Mouse (Mus musculus): ENCODE results near the gene Sort1. TPM values are rescaled to one million over a fixed set of nuclear protein-coding genes. Genes with fewer than 3 reads are reported as not detected.
A peak's percentile ranks its signal among the peaks of the same experiment; 100 is the strongest.

Gene Sort1
- polyA plus RNA-seq, 1 experiment from 2014 or later = 9.4 TPM

- Histone ChIP-seq H3K36me3 (no peaks in the 10 kb centered on the region), H3K27me3 (replicated peaks) (no peaks in the 10 kb centered on the region), H3K4me2 (replicated peaks) (no peak overlapping the region), H3K27ac (no peak overlapping the region), H3K4me3 (replicated peaks) (no peak overlapping the region), H3K4me1 (replicated peaks) (no peaks in the 10 kb centered on the region), H3K9me3 (no peaks in the 10 kb centered on the region), H3K9ac (no peak overlapping the region)
- ATAC-seq = no peak
- 81% methylated on average over 4 of the region's 4 CpGs for WGBS
These were observed 37.8 kb downstream of the Sort1 start for GRCm38 (mm10) chr3:108321671-108322070.

DNA sequence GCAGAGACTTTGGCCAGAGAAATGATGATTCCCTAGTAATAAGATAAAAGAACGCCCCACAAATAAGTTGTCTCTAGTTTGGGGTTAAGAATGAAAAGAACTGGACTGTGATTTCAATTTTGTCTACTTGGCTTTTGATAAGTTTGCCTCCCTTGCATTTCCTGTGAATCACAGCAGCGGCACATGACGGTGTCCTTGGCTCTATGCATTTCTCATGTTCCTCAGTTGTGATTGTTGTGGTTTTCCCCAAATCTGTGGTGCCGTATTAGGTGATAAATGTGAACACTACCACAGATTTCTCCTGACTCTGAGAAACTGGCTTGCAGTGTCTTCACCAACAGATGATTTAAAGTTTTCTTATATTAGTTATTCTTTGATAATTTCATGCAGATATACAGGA, 38.3 kb downstream of the Sort1 start:
- Histone ChIP-seq H3K4me2 (replicated peaks) (no peak overlapping the region), H3K9me3 (no peaks in the 10 kb centered on the region), H3K27me3 (replicated peaks) (no peaks in the 10 kb centered on the region), H3K4me3 (replicated peaks) (no peak overlapping the region), H3K36me3 (no peaks in the 10 kb centered on the region), H3K4me1 (replicated peaks) (no peaks in the 10 kb centered on the region), H3K27ac (no peak overlapping the region), H3K9ac (no peak overlapping the region)
- WGBS = 85% methylated on average over 4 of the region's 4 CpGs
- no peak for ATAC-seq

DNA sequence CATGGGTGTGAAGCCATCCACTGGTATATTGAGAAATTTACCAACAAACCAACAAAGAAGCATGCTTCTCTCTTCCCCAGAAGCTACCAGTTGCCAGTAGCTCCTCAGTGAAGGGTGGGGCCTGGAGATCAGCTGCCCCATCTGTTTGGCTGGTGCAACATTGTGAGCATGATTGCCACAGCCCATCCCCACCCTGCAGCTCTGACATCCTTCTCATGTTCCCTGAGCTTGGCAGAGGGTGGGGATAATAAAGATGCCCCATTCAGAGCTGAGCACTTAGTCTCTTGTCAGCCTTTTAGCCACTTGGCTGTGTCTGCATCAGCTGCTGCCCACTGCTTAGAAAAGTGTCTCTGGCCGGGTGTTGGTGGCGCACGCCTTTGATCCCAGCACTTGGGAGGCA, 39.1 kb downstream of the Sort1 start:
- H3K4me2 ChIP-seq (replicated peaks) = no peak overlapping the region
- no peaks in the 10 kb centered on the region for H3K36me3 ChIP-seq
- no peak overlapping the region for H3K27ac ChIP-seq
- H3K9ac ChIP-seq = no peak overlapping the region
- H3K4me1 ChIP-seq (replicated peaks) = no peaks in the 10 kb centered on the region
- ATAC-seq = no peak
- no peak overlapping the region for H3K4me3 ChIP-seq (replicated peaks)
- no peaks in the 10 kb centered on the region for H3K27me3 ChIP-seq (replicated peaks)
- H3K9me3 ChIP-seq = no peaks in the 10 kb centered on the region
- WGBS = 90% methylated on average over 3 of the region's 3 CpGs

DNA sequence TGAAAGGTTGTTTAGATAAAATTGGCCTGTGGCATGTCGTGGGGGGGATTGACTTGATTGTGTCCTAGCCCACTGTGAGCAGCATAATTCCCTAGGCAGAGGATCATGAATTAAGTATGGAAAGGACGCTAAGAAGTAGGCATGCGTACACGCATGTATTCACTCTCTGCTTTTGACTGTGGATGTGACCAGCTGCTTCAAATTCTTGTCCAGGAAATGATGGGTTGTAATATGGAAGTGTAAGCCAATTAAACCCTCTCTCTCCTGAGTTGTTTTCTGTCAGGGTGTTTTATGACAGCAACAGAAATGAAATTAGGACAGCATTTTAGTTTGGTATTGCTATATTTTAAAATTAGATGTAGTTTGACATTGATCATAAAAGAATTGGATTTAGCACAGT, 41.0 kb downstream of the Sort1 start:
- WGBS = 87% methylated on average over 4 of the region's 4 CpGs
- ATAC-seq = no peak
- Histone ChIP-seq H3K9me3 (no peaks in the 10 kb centered on the region), H3K27me3 (replicated peaks) (no peaks in the 10 kb centered on the region), H3K36me3 (no peaks in the 10 kb centered on the region), H3K4me1 (replicated peaks) (peaks cover 5% of the 10 kb centered on the region; the same call in 1 of the 2 replicates), H3K27ac (no peak overlapping the region), H3K4me2 (replicated peaks) (no peak overlapping the region), H3K4me3 (replicated peaks) (no peak overlapping the region), H3K9ac (no peak overlapping the region)

DNA sequence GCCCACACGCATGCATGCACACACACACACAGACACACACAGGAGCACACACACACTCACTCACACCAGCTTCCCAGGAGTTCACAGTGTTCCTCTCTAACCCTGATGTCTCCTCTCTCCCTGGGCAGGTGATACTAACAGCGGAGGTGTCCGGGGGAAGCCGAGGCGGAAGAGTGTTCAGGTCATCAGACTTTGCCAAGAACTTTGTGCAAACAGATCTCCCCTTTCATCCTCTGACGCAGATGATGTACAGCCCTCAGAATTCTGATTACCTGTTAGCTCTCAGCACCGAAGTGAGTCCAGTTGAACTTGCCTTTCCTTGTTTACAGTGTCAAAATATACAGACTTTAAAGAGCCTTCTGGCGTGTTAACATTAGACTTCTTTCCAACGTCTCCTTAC, 41.6 kb downstream of the Sort1 start:
- no peaks in the 10 kb centered on the region for H3K27me3 ChIP-seq (replicated peaks)
- H3K9ac ChIP-seq = no peak overlapping the region
- no peak for ATAC-seq
- H3K27ac ChIP-seq = no peak overlapping the region
- H3K4me2 ChIP-seq (replicated peaks) = no peak overlapping the region
- no peaks in the 10 kb centered on the region for H3K36me3 ChIP-seq
- H3K4me1 ChIP-seq (replicated peaks) = peaks cover 5% of the 10 kb centered on the region; the same call in 1 of the 2 replicates
- no peaks in the 10 kb centered on the region for H3K9me3 ChIP-seq
- H3K4me3 ChIP-seq (replicated peaks) = no peak overlapping the region
- WGBS = 81% methylated on average over 9 of the region's 9 CpGs

DNA sequence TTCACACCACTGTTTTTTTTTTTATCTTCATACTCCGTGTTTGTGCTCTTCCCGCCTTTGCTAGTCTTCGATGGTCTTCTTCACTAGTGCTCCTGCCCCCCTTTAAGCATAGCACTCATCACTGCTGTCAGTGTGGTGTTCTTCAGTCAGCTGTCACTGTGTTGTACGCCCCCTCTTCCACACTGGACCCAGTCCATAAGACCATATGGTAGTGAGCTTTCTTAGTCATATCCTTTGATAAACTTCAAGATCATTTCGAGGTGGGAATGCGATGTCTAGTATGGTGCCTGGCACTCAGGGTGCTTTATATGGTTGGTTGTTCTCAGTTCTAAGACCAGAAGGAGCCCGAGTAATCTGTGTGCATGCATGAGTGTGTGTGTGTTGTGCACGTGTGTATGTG, 43.4 kb downstream of the Sort1 start:
- 89% methylated on average over 8 of the region's 8 CpGs for WGBS
- Histone ChIP-seq H3K4me1 (replicated peaks) (peaks cover 5% of the 10 kb centered on the region; the same call in 1 of the 2 replicates), H3K27ac (no peak overlapping the region), H3K9ac (no peak overlapping the region), H3K4me2 (replicated peaks) (no peak overlapping the region), H3K27me3 (replicated peaks) (no peaks in the 10 kb centered on the region), H3K9me3 (no peaks in the 10 kb centered on the region), H3K36me3 (no peaks in the 10 kb centered on the region), H3K4me3 (replicated peaks) (no peak overlapping the region)
- no peak for ATAC-seq

GRCm38 (mm10) chr3:108327916-108328315, 44.0 kb downstream of the Sort1 start:
- ATAC-seq = no peak; the same call in 1 of the 2 replicates
- H3K36me3 ChIP-seq = 0 out of 2 replicates have a peak, but pooled peaks cover 4% of the 10 kb centered on the region
- 58% methylated on average over 3 of the region's 3 CpGs for WGBS
- peaks cover 5% of the 10 kb centered on the region; the same call in 1 of the 2 replicates for H3K4me1 ChIP-seq (replicated peaks)
- no peaks in the 10 kb centered on the region for H3K9me3 ChIP-seq
- H3K27me3 ChIP-seq (replicated peaks) = no peaks in the 10 kb centered on the region
- H3K4me3 ChIP-seq (replicated peaks) = no peak overlapping the region
- H3K4me2 ChIP-seq (replicated peaks) = peak overlapping the region; percentile 4; the same call in 1 of the 2 replicates
- 0 out of 2 replicates have a peak overlapping the region, but pooled peaks have one; percentile 52 for H3K27ac ChIP-seq
- H3K9ac ChIP-seq = no peak overlapping the region

- H3K9ac ChIP-seq = no peak overlapping the region
- no peak overlapping the region for H3K4me3 ChIP-seq (replicated peaks)
- no peaks in the 10 kb centered on the region for H3K9me3 ChIP-seq
- H3K27me3 ChIP-seq (replicated peaks) = no peaks in the 10 kb centered on the region
- peak overlapping the region; percentile 4; the same call in 1 of the 2 replicates for H3K4me2 ChIP-seq (replicated peaks)
- H3K4me1 ChIP-seq (replicated peaks) = peaks cover 5% of the 10 kb centered on the region; the same call in 1 of the 2 replicates
- peak; percentile 56 for ATAC-seq
- 0 out of 2 replicates have a peak, but pooled peaks cover 4% of the 10 kb centered on the region for H3K36me3 ChIP-seq
- WGBS = 55% methylated on average over 9 of the region's 9 CpGs
- peak overlapping the region; percentile 52; the same call in 1 of the 2 replicates for H3K27ac ChIP-seq
These were observed 44.6 kb downstream of the Sort1 start for GRCm38 (mm10) chr3:108328441-108328841.

DNA sequence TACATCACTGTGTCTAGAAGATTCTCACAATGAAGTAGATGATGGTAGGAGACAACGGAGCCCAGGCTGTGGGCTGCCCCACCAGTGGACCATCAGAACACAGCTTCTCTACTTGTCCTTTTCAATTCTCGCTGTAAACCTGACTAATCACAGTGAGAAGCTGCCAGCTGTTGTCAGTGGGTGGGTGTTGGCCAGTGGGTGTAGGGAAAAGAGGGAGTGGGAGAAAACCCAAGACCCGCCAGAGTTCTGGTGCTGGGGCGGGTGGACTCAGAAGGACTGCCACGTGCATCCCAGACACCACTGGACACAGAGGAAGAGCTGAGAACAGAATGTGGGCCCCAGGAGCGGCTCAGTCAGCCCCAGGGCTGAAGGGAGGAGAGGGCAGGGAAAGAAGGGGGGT, 46.9 kb downstream of the Sort1 start:
- Histone ChIP-seq H3K9me3 (no peaks in the 10 kb centered on the region), H3K27me3 (replicated peaks) (no peaks in the 10 kb centered on the region), H3K4me3 (replicated peaks) (no peak overlapping the region), H3K4me1 (replicated peaks) (peaks cover 5% of the 10 kb centered on the region; the same call in 1 of the 2 replicates), H3K9ac (no peak overlapping the region), H3K4me2 (replicated peaks) (no peak overlapping the region), H3K27ac (no peak overlapping the region), H3K36me3 (peaks cover 4% of the 10 kb centered on the region; the same call in 1 of the 2 replicates)
- 91% methylated on average over 6 of the region's 6 CpGs for WGBS
- ATAC-seq = no peak

DNA sequence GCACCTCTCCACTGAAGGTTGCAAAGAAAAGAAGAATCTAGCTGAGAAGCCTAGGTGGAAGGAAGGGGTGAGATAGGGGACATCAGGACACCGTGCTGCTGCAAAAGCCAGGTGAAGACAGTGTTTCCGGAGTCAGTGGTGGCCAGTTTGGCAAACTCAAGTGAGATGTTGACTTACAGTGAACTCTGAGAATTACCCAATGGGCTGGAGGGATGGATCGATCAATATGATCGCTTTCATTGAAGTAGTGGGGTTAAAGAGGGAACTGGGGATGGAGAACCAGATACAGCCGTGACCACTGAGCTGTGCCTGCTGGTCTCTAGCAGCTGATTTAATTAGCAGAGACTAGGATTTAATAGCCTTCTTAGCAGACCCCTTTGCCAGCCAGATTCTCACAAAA, 53.0 kb downstream of the Sort1 start:
- Histone ChIP-seq H3K27me3 (replicated peaks) (no peaks in the 10 kb centered on the region), H3K4me1 (replicated peaks) (no peaks in the 10 kb centered on the region), H3K9me3 (no peaks in the 10 kb centered on the region), H3K4me2 (replicated peaks) (no peak overlapping the region), H3K9ac (no peak overlapping the region), H3K27ac (no peak overlapping the region), H3K36me3 (peaks cover 8% of the 10 kb centered on the region; the same call in 1 of the 2 replicates), H3K4me3 (replicated peaks) (no peak overlapping the region)
- no peak for ATAC-seq
- 89% methylated on average over 5 of the region's 5 CpGs for WGBS

GRCm38 (mm10) chr3:108341040-108341439, 57.2 kb downstream of the Sort1 start:
- H3K27me3 ChIP-seq (replicated peaks) = no peaks in the 10 kb centered on the region
- H3K4me3 ChIP-seq (replicated peaks) = no peak overlapping the region
- 87% methylated on average over 2 of the region's 2 CpGs for WGBS
- peaks cover 7% of the 10 kb centered on the region; the same call in 1 of the 2 replicates for H3K36me3 ChIP-seq
- no peak overlapping the region for H3K9ac ChIP-seq
- no peak overlapping the region for H3K4me2 ChIP-seq (replicated peaks)
- H3K27ac ChIP-seq = no peak overlapping the region
- ATAC-seq = no peak
- H3K9me3 ChIP-seq = no peaks in the 10 kb centered on the region
- no peaks in the 10 kb centered on the region for H3K4me1 ChIP-seq (replicated peaks)

DNA sequence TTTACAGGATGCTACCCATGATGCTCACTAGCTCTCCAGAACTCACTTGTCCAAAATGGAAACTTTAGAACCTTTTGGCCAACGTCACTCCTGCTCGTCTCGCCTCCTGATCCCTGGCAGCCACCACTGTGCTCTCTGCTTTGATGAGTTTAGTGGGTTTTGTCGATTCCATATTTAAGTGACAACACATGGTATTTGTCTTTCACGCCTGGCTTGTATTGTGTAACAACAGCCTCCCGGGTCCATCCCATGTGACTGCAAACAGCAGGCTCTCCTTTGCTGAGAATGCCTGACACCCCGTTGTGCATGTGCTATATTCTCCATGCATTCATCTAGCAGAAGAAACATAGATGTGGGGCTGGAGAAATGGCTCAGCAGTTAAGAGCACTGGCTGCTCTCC, 58.3 kb downstream of the Sort1 start:
- Histone ChIP-seq H3K4me2 (replicated peaks) (no peak overlapping the region), H3K27me3 (replicated peaks) (no peaks in the 10 kb centered on the region), H3K4me1 (replicated peaks) (no peaks in the 10 kb centered on the region), H3K9me3 (no peaks in the 10 kb centered on the region), H3K9ac (no peak overlapping the region), H3K4me3 (replicated peaks) (no peak overlapping the region), H3K36me3 (peaks cover 7% of the 10 kb centered on the region; the same call in 1 of the 2 replicates), H3K27ac (no peak overlapping the region)
- WGBS = 88% methylated on average over 7 of the region's 7 CpGs
- no peak for ATAC-seq

- Histone ChIP-seq H3K4me2 (replicated peaks) (no peak overlapping the region), H3K27ac (no peak overlapping the region), H3K4me3 (replicated peaks) (no peak overlapping the region), H3K9ac (no peak overlapping the region), H3K4me1 (replicated peaks) (no peaks in the 10 kb centered on the region), H3K36me3 (0 out of 2 replicates have a peak, but pooled peaks cover 3% of the 10 kb centered on the region), H3K27me3 (replicated peaks) (no peaks in the 10 kb centered on the region), H3K9me3 (no peaks in the 10 kb centered on the region)
- ATAC-seq = no peak
- 88% methylated on average over 7 of the region's 7 CpGs for WGBS
These were observed 62.0 kb downstream of the Sort1 start for GRCm38 (mm10) chr3:108345855-108346254.

Measured in intestine, embryonic 15.5 days (tissue).